Mouse (Mus musculus): Measurements from ENCODE around the gene Gtf2h1. TPM values are rescaled to one million over a fixed set of nuclear protein-coding genes. Genes with fewer than 3 reads are reported as not detected.

Gene Gtf2h1
- polyA plus RNA-seq, 1 experiment: 33.8 TPM

DNA sequence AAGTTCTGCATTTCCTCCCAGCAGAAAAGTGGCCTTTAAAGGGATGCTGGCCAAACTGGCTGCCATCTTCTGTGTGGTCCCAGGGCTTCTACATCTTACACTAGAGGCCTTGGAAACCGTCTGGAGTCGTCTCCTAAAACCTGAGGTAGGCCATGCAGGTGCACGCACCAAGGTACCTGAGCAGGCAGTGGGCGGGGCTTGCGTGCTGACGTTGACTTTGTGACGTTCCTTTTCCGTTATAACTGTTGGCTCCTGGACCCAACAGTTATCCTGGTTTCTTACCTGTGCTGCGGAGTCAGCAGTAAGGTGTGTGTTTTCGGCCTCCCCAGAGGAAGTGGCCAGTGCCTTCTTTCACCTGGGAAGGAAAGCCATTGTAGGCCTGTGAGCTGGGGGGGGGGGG is 65.1 kb downstream of the Gtf2h1 start, which contains the start of gene Ldhc:
Gene Ldhc, plus strand, starts transcription at position 208 of the 400 bp plus-strand sequence.
- Histone ChIP-seq H3K27me3 (ENCODE audit: control insufficient read depth, insufficient read depth, low read length) (no peaks in the 10 kb centered on the region), H3K4me1 (ENCODE audit: control insufficient read depth, insufficient read depth, low read length) (no peaks in the 10 kb centered on the region), H3K27ac (ENCODE audit: insufficient read depth, low read length) (no peak within 1 kb of the TSS), H3K4me3 (replicated peaks; ENCODE audit: insufficient read depth, low read depth, low read length) (no peak within 1 kb of the TSS)
- no peak for TF ChIP-seq CTCF (IDR thresholded peaks at IDR 0.05; ENCODE audit: borderline replicate concordance, insufficient read depth, low read depth, low read length)
- TF ChIP-seq POLR2A (IDR thresholded peaks at IDR 0.05; ENCODE audit: borderline replicate concordance, insufficient read depth, low read length): no peak
- WGBS: 40% methylated on average over 10 of the region's 10 CpGs
- DNase-seq: no peak

DNA sequence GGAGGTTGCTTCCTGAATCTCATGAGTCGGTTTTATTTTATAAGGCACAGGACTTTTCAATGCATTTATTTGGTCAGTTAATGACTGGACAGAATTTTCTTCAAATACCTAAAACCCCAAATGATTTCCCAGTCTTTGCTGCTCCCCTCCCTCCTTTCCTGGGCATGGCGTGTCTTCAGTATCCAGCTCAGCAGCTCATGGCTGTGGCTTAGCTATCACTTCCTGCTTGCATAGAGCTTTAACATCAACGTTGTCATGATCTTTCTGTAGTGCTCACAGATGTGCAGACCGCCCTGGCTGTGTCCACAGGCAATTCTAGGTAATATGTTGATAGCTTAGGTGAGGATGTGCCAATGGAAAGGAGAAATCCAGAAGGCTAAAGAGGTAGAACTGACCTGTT is 76.1 kb downstream of the Gtf2h1 start:
- H3K4me1 ChIP-seq (ENCODE audit: control insufficient read depth, insufficient read depth, low read length): no peaks in the 10 kb centered on the region
- 73% methylated on average over 4 of the region's 4 CpGs for WGBS
- no peak for TF ChIP-seq POLR2A (IDR thresholded peaks at IDR 0.05; ENCODE audit: borderline replicate concordance, insufficient read depth, low read length)

More for the DNA sequence above, 76.1 kb downstream of the Gtf2h1 start:
- Histone ChIP-seq H3K4me3 (replicated peaks; ENCODE audit: insufficient read depth, low read depth, low read length) (no peak overlapping the region), H3K27me3 (ENCODE audit: control insufficient read depth, insufficient read depth, low read length) (no peaks in the 10 kb centered on the region), H3K27ac (ENCODE audit: insufficient read depth, low read length) (no peak overlapping the region)
- no peak for DNase-seq

Other genes with a start within 250 kb of the Gtf2h1 start
- 38.7 and 41.1 TPM in 2 replicates for gene Sergef, start 156.3 kb upstream of the Gtf2h1 start, polyA plus RNA-seq (2012; rRNA removed)
- 0.10 TPM in 1 of 2 replicates, not detected in the other for gene Tph1, start 123.6 kb upstream of the Gtf2h1 start, polyA plus RNA-seq (2012; rRNA removed)
- 12.4 and 13.7 TPM in 2 replicates for gene Saal1, start 85.4 kb upstream of the Gtf2h1 start, polyA plus RNA-seq (2012; rRNA removed)
- not detected in 2 replicates for gene Saa3, start 80.4 kb upstream of the Gtf2h1 start, polyA plus RNA-seq (2012; rRNA removed)
- not detected in 2 replicates for gene Saa4, start 63.5 kb upstream of the Gtf2h1 start, polyA plus RNA-seq (2012; rRNA removed)
- gene Saa1, start 53.1 kb upstream of the Gtf2h1 start, polyA plus RNA-seq (2012; rRNA removed): 0.15 TPM in 1 of 2 replicates, not detected in the other
- gene Saa2, start 44.3 kb upstream of the Gtf2h1 start, polyA plus RNA-seq (2012; rRNA removed): 0.19 TPM in 1 of 2 replicates, not detected in the other
- gene Hps5, start within 50 bp of the Gtf2h1 start, polyA plus RNA-seq (2012; rRNA removed): 20.8 and 21.7 TPM in 2 replicates
- gene Ldha, start 45.4 kb downstream of the Gtf2h1 start, polyA plus RNA-seq (2012; rRNA removed): 209 and 227 TPM in 2 replicates
- gene Ldhc, start 65.1 kb downstream of the Gtf2h1 start, polyA plus RNA-seq (2012; rRNA removed): not detected in 2 replicates
- 80.5 and 87.8 TPM in 2 replicates for gene Tsg101, start 123.9 kb downstream of the Gtf2h1 start, polyA plus RNA-seq (2012; rRNA removed)
- gene Uevld, start 162.4 kb downstream of the Gtf2h1 start, polyA plus RNA-seq (2012; rRNA removed): 7.4 and 8.0 TPM in 2 replicates
- not detected in 2 replicates for gene Gm9999, start 187.5 kb downstream of the Gtf2h1 start, polyA plus RNA-seq (2012; rRNA removed)
- 11.2 and 11.3 TPM in 2 replicates for gene Spty2d1, start 212.3 kb downstream of the Gtf2h1 start, polyA plus RNA-seq (2012; rRNA removed)

Measured in cerebellum, adult 2 months (tissue).